Mouse (Mus musculus) kidney, postnatal 25 days (tissue): ENCODE results near the gene Prrx1.

Source experiments
- DNase-seq, 2 experiments: peaks; one replicate each; pipeline ENCODE4 v3.0.0; 2021; ENCODE audit warnings: mixed read lengths in 2 of 2

The Prrx1 gene

GRCm38 (mm10) chr1:163313101-163313773, at the start of gene Prrx1:
Gene Prrx1 (minus strand): TSS chr1:163313710.
- no peak for DNase-seq

GRCm38 (mm10) chr1:163362202-163362601, 48.7 kb upstream of the Prrx1 start:
- DNase-seq, result no peak

- DNase-seq, result no peak
Measured at GRCm38 (mm10) chr1:163361376-163361775, 47.9 kb upstream of the Prrx1 start.

- no peak for DNase-seq
Measured at GRCm38 (mm10) chr1:163360796-163361195, 47.3 kb upstream of the Prrx1 start.

DNA sequence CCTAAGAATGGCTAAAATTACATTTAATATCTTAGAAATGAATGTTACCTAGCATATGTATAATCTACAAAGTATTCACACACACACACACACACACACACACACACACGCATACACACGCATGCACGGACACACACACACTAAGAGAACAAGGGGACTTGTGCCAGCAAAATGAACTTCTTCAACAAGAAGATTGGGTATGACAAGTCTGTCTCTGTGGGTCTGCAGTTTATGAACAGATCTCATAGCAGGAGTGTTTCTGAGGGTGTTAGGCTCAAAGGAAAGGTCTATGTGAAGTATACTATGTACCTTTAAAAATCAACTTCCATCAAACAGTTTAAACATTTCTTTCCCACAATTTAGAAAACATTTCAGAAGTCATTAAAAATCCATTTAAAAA, 46.0 kb upstream of the Prrx1 start:
- no peak for DNase-seq

GRCm38 (mm10) chr1:163358165-163358564, 44.7 kb upstream of the Prrx1 start:
- no peak for DNase-seq

DNA sequence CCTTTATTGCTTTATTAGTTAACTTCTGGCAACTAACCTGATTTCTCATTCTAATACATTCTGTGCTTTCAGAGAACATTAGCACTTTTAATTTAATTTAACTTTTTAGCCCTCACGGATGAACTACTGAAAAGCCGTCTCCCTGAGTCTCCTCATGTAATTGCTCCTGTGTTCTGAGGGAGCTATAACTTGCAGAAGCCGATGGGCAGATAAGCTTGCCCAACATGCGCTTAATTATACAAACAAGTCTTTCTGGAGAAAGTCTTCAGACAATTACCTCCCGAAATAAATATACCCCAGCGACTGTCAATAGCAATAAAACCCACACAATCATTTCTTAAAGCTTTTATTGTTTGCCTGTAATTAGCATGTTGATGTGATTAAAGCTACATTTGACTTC, 44.2 kb upstream of the Prrx1 start:
- no peak for DNase-seq

DNA sequence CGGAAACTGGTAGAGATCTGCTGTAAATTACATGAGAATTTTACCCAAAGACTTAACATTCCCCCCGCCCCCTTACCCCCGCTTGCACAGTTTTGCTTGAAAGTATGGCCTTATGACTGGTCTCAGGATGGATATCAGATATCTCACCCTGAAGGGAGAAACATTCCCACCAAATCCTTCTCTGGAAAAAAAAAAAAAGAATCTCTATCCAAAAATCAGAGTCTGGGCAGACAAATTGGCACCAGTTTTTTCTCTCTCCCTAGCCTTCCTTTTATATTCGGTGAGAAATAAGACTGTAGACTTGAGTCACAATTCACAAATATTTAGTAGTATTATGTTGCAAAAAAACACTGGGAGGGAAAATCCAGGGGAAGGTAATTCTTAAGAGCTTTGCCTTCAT, 42.7 kb upstream of the Prrx1 start:
- no peak for DNase-seq

DNA sequence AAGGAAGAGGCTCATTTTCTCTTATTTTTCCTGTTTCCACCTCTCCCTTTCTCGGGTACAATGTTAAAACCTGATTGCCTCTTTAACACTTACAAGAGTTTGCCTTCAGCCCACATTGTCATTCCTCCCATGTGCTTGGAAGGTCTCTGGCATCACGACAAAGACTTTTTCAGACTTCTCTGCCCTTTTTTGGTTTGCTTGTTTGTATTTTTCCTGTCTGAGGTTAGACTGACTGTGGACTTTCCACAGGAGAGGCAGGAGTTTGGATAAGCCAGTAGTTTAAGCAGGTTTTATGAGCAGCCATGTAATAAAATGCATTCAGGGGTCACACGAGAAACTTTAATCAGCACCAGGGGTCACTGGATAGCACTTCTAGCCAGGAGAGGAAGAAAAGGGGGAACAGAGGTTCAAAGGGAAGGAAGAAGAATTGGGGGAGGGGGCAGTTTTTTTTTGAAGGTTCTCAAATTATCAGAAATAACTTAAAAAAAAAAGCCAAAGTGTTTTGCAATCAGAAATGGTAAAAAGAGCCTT, 42.2 kb upstream of the Prrx1 start:
- no peak for DNase-seq

DNA sequence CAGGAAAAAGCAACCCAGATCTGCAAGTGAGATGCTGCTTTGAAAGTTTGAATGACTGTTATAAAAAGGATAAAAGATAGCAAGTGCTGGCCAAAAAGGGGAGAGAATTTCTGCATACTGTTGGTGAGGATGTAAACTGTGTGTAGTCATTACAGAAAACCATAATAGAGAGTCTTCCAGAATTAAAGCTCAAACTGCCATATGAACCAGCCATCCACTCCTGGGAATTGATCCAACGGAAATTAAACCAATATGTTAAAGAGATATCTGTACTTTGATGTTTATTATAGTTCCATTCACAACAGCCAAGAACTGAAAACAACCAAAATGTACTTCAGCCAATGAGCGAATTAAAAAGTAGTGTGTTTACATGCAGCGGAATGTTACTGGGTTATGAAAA, 37.5 kb upstream of the Prrx1 start:
- no peak for DNase-seq

DNA sequence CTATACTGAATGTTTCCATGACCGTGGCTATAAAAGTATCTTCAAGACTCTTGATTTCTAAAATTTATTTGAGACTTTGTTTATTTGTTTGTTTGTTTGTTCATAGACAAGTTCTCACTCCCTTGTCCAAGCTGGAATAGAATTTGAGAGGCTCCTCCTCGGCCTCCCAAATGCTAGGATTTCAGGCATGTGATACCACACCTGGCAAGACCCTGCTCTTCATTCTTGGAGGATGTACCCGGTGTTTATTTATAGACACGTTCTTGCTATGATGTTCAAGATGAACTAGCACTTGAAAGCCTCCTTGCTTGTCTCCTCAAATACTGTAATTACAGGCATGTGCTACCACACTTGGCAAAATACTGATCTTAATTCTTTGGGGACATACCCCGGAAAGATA, 32.0 kb upstream of the Prrx1 start:
- DNase-seq, result no peak

DNA sequence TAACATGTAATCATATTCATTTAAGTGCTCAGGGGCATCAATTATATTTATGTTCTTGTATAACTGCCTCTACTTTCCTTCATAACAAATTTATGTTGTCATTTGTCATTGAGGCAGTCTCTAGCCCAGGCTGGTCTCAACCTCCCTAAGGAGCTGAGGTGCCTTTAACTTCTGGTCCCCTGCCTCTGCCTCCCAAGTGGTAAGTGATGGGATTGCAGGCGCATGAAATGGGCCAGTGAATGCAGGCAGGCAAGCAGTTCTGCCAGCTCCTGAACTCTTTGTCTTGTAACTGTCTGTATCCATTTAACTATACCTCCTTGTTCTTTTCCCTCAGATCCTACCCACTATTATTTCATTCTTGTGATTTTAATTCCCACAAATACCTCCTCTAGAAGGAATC, 31.4 kb upstream of the Prrx1 start:
- peak in 1 of 2 experiments; percentile 2 for DNase-seq

DNA sequence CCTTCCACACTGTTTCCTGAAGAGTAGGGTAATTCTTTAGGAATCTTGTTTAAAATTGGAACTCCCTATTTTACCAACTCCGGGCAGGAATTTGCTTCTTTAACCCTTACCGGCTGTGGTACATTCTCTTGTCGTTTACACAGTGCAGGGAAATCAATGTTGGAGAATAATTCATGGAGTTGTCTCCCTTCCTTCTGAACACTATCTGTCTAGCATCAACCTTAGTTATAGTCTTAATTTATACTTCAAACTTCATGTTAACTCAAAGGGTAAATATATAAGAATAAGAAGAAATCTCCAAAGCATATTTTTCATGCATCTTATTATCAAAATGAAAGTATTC, 25.7 kb upstream of the Prrx1 start:
- no peak for DNase-seq

DNA sequence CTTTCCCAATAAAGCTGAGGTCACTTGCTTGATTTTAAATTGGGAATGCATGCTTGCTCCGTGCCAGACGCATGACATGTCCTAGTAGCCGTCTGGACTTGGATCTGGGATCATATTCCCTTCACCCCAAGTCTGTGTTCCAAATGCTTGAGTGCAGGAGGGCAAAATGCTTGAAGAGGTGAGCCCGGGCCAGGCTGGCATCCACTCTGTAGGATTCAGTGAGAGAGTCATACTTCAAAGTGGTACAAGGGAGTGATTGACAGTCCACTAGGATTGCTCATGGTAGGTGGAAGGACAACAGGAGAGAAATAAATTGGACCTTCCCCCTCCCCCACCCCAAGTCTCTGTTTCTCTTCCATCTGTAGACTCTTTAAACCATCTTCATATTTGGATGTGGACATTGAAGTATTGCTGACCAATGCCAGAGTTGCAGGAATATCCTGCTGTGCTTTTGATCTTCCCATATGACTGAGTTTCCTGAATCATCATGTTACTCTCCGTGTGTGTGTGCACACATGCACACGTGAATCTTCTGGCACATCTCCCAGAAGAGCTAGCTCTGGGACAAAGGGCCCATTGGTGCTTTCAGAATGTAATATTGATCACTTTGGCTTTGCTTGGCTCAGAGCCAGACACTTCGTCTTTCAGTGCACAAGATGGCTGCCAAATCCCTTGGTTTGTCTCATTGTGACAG, 25.2 kb upstream of the Prrx1 start:
- no peak for DNase-seq

DNA sequence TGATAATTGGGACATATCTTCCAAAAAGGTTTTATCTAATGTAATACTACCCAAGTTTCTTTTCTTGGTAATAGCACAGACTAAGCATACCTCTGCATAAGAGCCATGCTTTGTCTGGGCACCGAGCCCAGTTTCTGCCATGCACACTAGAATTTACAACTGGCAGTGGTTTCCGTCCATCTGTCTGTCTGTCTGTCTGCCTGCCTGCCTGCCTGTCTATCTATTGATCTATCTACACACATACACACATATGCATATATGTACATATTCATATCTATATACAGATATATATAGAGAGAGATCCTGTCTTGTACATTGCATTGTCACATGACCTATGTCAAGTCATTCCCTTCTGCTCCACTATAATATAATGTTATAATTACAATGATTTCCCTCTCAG, 24.3 kb upstream of the Prrx1 start:
- DNase-seq, result no peak

- no peak for DNase-seq
Measured at GRCm38 (mm10) chr1:163327279-163327678, 13.8 kb upstream of the Prrx1 start.

- DNase-seq, result no peak
Measured at GRCm38 (mm10) chr1:163319669-163320571, 6.4 kb upstream of the Prrx1 start.

- no peak for DNase-seq
Measured at GRCm38 (mm10) chr1:163316920-163317319, 3.4 kb upstream of the Prrx1 start.

GRCm38 (mm10) chr1:163314829-163315301, 1.4 kb upstream of the Prrx1 start:
- no peak for DNase-seq

DNA sequence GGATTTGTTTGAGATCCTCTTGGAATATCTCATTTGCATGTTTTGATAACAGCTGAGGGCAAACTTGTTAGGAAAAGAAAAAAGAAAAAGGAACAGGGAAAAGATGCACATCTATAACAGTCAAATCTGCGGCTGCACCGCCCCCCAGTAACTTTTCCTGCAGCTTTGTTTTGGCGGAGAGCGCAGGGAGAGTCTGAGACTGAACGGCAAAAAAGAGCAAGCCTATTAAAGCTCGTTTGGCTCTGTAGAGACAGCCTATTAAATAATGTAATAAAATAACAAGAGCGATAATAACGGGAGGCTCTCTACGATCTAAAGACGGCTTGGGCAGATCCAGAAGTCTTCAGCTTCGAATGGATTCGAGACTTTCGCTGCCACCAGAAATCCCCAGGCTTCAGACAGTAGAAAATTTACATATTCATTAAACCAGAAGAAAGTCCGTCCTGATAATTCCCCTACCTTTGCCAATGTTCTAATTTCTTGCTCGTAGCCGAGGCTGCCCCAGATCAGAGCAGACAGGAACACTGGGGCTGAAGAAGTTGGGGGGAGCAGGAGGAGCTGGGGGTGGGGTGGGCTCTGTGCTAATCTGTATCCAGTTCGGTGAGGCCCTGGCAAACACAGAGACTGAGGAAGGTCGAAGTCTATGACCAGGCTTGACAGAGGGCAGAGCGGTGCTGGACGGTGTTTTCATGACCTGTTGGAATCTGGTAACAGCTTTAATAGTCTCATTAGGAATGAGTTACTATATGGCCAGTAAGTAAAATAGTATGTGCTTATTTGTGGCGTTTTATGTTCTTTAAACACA, 613 bp upstream of the Prrx1 start:
- peak; percentile 14 to 40 for DNase-seq

GRCm38 (mm10) chr1:163311861-163312811, 1.4 kb downstream of the Prrx1 start:
- peak; percentile 23 to 57 for DNase-seq
